14 mouse cellular contexts compared by ENCODE assay signal in the genomic region with DNA sequence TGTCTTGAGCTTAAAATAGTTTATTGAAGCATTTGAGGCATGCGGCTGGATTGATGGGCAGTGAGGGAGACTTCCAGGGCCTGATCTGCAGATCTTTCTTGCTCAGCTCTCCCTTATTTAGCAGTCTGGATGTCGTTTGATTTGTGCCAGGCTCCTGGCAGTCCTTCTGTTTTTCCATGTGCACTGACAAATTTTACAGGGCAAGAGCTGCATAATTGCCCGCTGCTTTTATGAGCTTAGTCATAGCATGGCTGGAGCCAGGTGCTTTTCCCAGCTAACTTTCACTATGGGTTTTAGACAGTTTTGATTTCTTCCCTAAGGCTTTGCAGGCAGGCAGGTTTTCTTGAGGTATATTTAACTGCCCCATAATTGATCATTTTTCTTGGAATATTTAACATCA.
A peak's percentile ranks its signal among the peaks of the same experiment; 100 is the strongest.
DNase-seq lines count a peak whose midpoint lies in the region; ATAC-seq and TF ChIP-seq lines count a peak whose summit lies in the region.
"Had no signal": no experiment of that assay in that cellular context is flagged by ENCODE, and none has a peak within 500 bp of the region (broad histone marks: within the 10 kb centered on the region; RNA-seq: fewer than 3 reads in every experiment).

No protein-coding gene starts in this region.

- peak; percentile 91 for ATAC-seq in frontal cortex, adult (ENCODE audit: low TSS enrichment)

- DNase-seq in frontal cortex, postnatal 10 days (ENCODE audit: low spot score in 2 of 2), result no peak
- peak; percentile 13 to 19 for DNase-seq in left cerebral cortex, postnatal 36 days (ENCODE audit: low spot score in 2 of 2)
- DNase-seq in left cerebral cortex, postnatal 4 days, result no peak
- DNase-seq in layer of hippocampus, adult 2 months (ENCODE audit: low spot score in 2 of 2), result peak; percentile 25 to 28
- peak; percentile 22 for DNase-seq in right cerebral cortex, postnatal 25 days
- DNase-seq in cerebellum, postnatal 36 days, result no peak
- DNase-seq: cerebellum, adult 11-12 months; embryo, embryonic 11 days; liver; thymus, postnatal 14 days had no signal

- no peak overlapping the region for H3K4me3 ChIP-seq in layer of hippocampus, adult 2 months
- H3K4me3 ChIP-seq: heart, embryonic 15.5 days; kidney, embryonic 15.5 days; midbrain, embryonic 10.5 days had no signal

- intact Hi-C loops in left cerebral cortex, postnatal 36 days (cut with DNase I), result no loop called here
- intact Hi-C loops in left cerebral cortex, postnatal 4 days (cut with DNase I), result no loop called here

- TF ChIP-seq CTCF in layer of hippocampus, adult 2 months (conservative IDR thresholded peaks at IDR 0.05), result no peak

- H3K27ac ChIP-seq in layer of hippocampus, adult 2 months, result no peak overlapping the region
- H3K27ac ChIP-seq: heart, embryonic 15.5 days; kidney, embryonic 15.5 days; midbrain, embryonic 10.5 days had no signal

Comparison
In these comparisons a context has a peak if more than half of its experiments do, and no peak if none do; other contexts are left out.
1. DNase-seq: peak in left cerebral cortex, postnatal 36 days (2 of 2), layer of hippocampus, adult 2 months (2 of 2) and right cerebral cortex, postnatal 25 days (single experiment); none in frontal cortex, postnatal 10 days (0 of 2), left cerebral cortex, postnatal 4 days (single experiment) and cerebellum, postnatal 36 days (0 of 2).